Mouse (Mus musculus): ENCODE results near the gene Rhbdd3. TPM values are rescaled to one million over a fixed set of nuclear protein-coding genes. Genes with fewer than 3 reads are reported as not detected.
A peak's percentile ranks its signal among the peaks of the same experiment; 100 is the strongest.

Gene Rhbdd3
- polyA plus RNA-seq, 2 experiments: 11.0 to 11.1 TPM

DNA sequence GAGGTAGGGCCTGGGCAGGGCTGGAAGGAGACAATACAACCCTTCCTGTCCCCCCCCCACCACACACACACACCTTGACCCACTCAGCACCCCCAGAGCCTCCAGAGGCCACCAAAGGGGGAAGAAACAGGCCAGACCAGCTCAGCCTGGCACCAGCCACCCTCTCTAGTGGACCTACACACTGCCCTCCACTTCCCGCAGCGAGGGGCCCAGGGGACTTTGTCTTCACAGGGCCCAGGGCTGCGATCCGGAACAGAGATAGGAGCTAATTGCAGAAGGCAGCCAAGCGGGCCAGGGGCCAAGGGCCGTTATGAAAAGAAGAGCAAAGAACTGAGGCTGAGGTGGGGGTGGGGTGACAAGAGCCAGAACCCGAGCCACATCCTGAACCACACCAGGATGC is 50.5 kb downstream of the Rhbdd3 start:
- no peak for TF ChIP-seq EP300 (IDR thresholded peaks at IDR 0.05; ENCODE audit: low read depth)
- TF ChIP-seq CTCF (IDR thresholded peaks at IDR 0.05; ENCODE audit: low read depth): no peak
- no peaks in the 10 kb centered on the region for H3K9me3 ChIP-seq (ENCODE audit: control insufficient read depth, low read length)
- no peak overlapping the region for H3K4me3 ChIP-seq (ENCODE audit: insufficient read depth in 1 of 2, low read depth in 2 of 2, low read length in 2 of 2)
- no peak for DNase-seq (ENCODE audit: low read depth in 3 of 3, low spot score in 3 of 3)
- no peak overlapping the region for H3K27ac ChIP-seq
- H3K9ac ChIP-seq (replicated peaks): no peak overlapping the region
- no peak overlapping the region for H3K4me2 ChIP-seq (ENCODE audit: low read depth)
- no peaks in the 10 kb centered on the region for H3K36me3 ChIP-seq (replicated peaks; ENCODE audit: control insufficient read depth, insufficient read depth, low read depth)
- 4% methylated on average over 7 of the region's 7 CpGs for WGBS (ENCODE audit: insufficient replicate concordance)
- no peak for ATAC-seq (ENCODE audit: insufficient read depth)
- H3K4me1 ChIP-seq (replicated peaks; ENCODE audit: control insufficient read depth in 2 of 2, insufficient read depth in 2 of 2, low read length in 1 of 2): no peaks in the 10 kb centered on the region; a peak in 1 of 4 replicates
- peaks cover 15% of the 10 kb centered on the region for H3K27me3 ChIP-seq (ENCODE audit: control insufficient read depth, insufficient read depth, low read length)

DNA sequence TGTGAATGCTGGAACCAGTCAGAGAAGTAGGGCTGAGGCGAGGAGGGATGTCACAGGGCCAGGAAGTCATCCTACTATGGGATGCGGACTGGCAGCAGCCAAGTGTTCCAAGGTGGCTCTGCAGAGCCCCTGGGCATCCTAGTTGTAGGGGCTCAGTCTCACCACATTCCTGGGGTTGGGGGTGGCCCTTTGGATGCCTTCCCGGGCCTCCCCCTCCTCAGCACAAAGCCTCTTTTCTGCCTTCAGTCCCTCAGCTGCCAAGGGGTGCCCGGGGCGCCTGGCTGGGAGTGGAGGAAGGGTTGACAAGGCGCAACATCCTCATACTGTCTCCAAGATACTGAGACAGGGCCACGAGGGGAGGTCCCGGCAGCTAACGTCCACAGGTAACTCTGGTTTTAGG is 51.2 kb downstream of the Rhbdd3 start:
- Histone ChIP-seq H3K9me3 (ENCODE audit: control insufficient read depth, low read length) (no peaks in the 10 kb centered on the region), H3K4me3 (ENCODE audit: insufficient read depth in 1 of 2, low read depth in 2 of 2, low read length in 2 of 2) (no peak overlapping the region), H3K36me3 (replicated peaks; ENCODE audit: control insufficient read depth, insufficient read depth, low read depth) (no peaks in the 10 kb centered on the region), H3K4me2 (ENCODE audit: low read depth) (no peak overlapping the region), H3K9ac (replicated peaks) (no peak overlapping the region), H3K27ac (no peak overlapping the region), H3K4me1 (replicated peaks; ENCODE audit: control insufficient read depth in 2 of 2, insufficient read depth in 2 of 2, low read length in 1 of 2) (no peaks in the 10 kb centered on the region; a peak in 1 of 4 replicates), H3K27me3 (ENCODE audit: control insufficient read depth, insufficient read depth, low read length) (peaks cover 15% of the 10 kb centered on the region)
- WGBS (ENCODE audit: insufficient replicate concordance): 47% methylated on average over 9 of the region's 9 CpGs
- DNase-seq (ENCODE audit: low read depth in 3 of 3, low spot score in 3 of 3) (no peak), ATAC-seq (ENCODE audit: insufficient read depth) (no peak)
- TF ChIP-seq CTCF (IDR thresholded peaks at IDR 0.05; ENCODE audit: low read depth) (no peak), EP300 (IDR thresholded peaks at IDR 0.05; ENCODE audit: low read depth) (no peak)

DNA sequence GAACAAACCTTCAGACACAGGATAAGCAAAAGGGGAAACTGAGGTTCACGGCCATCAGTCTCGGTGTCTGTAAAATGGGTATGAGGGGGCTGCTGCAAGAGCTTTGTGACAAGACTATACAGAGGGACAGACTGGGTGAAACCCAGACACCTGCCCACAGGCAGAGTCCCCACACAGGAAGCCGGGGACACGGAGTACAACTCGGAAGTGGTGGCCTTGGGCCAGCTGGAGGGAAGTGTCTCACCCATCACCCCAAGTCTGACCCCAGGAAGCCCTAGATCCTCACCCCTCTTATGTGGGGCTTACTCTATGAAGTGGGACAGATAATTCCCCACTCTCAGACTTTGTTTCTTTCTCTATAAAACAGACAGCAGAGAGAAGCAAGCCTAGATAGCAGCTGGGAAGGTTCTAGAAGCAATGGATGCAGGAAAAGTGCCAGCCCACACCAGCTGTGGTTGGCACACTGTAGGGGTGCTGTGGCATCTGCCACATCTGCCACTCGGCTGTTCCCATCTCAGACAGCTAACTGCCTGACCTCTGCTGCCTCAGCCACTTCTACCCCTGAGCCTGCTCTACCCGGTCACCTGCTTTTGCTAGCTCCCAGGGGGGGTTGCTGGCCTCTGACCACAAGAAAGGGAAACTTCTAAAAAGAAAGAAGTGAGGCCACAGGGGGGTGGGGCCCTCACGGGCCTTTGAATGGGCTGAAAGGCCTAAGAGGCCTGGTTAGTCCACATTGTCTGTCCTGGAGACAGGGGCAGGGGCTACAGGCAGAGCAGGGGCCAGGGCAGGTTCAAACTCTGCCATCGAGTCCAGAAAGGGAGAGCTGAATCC is 51.9 kb downstream of the Rhbdd3 start:
- Histone ChIP-seq H3K9ac (replicated peaks) (no peak overlapping the region), H3K4me2 (ENCODE audit: low read depth) (no peak overlapping the region), H3K4me1 (replicated peaks; ENCODE audit: control insufficient read depth in 2 of 2, insufficient read depth in 2 of 2, low read length in 1 of 2) (no peaks in the 10 kb centered on the region; a peak in 1 of 4 replicates), H3K9me3 (ENCODE audit: control insufficient read depth, low read length) (no peaks in the 10 kb centered on the region), H3K4me3 (ENCODE audit: insufficient read depth in 1 of 2, low read depth in 2 of 2, low read length in 2 of 2) (no peak overlapping the region), H3K36me3 (replicated peaks; ENCODE audit: control insufficient read depth, insufficient read depth, low read depth) (no peaks in the 10 kb centered on the region), H3K27ac (no peak overlapping the region), H3K27me3 (ENCODE audit: control insufficient read depth, insufficient read depth, low read length) (peaks cover 15% of the 10 kb centered on the region)
- WGBS (ENCODE audit: insufficient replicate concordance): 36% methylated on average over 9 of the region's 9 CpGs
- ATAC-seq (ENCODE audit: insufficient read depth) (no peak), DNase-seq (ENCODE audit: low read depth in 3 of 3, low spot score in 3 of 3) (no peak)
- no peak for TF ChIP-seq CTCF (IDR thresholded peaks at IDR 0.05; ENCODE audit: low read depth)
- TF ChIP-seq EP300 (IDR thresholded peaks at IDR 0.05; ENCODE audit: low read depth): no peak

DNA sequence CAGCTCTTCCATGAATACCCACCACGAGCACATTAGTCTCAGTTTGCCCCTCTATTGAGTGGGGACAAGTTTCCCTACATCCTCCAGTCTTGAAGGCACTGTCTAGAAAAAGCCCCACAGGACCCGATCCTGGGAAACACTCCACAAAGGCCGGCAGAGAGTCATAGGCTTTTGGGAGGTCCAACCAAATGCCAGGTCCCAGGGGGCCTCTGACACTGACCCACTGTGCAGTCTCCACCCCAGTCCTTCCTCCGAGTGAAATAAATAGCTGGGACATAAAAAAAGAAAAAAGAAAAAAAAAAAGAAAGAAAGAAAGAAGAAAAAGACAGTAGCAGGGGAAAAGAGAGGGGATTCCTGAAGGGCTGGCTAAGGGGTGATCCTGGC is 52.5 kb downstream of the Rhbdd3 start:
- 19% methylated on average over 4 of the region's 4 CpGs for WGBS (ENCODE audit: insufficient replicate concordance)
- Histone ChIP-seq H3K4me3 (ENCODE audit: insufficient read depth in 1 of 2, low read depth in 2 of 2, low read length in 2 of 2) (no peak overlapping the region), H3K9ac (replicated peaks) (no peak overlapping the region), H3K27ac (no peak overlapping the region), H3K4me1 (replicated peaks; ENCODE audit: control insufficient read depth in 2 of 2, insufficient read depth in 2 of 2, low read length in 1 of 2) (no peaks in the 10 kb centered on the region; a peak in 1 of 4 replicates), H3K27me3 (ENCODE audit: control insufficient read depth, insufficient read depth, low read length) (peaks cover 15% of the 10 kb centered on the region), H3K4me2 (ENCODE audit: low read depth) (peak overlapping the region; percentile 56), H3K9me3 (ENCODE audit: control insufficient read depth, low read length) (no peaks in the 10 kb centered on the region), H3K36me3 (replicated peaks; ENCODE audit: control insufficient read depth, insufficient read depth, low read depth) (no peaks in the 10 kb centered on the region)
- no peak for TF ChIP-seq CTCF (IDR thresholded peaks at IDR 0.05; ENCODE audit: low read depth)
- TF ChIP-seq EP300 (IDR thresholded peaks at IDR 0.05; ENCODE audit: low read depth): no peak
- no peak for DNase-seq (ENCODE audit: low read depth in 3 of 3, low spot score in 3 of 3)
- ATAC-seq (ENCODE audit: insufficient read depth): no peak

DNA sequence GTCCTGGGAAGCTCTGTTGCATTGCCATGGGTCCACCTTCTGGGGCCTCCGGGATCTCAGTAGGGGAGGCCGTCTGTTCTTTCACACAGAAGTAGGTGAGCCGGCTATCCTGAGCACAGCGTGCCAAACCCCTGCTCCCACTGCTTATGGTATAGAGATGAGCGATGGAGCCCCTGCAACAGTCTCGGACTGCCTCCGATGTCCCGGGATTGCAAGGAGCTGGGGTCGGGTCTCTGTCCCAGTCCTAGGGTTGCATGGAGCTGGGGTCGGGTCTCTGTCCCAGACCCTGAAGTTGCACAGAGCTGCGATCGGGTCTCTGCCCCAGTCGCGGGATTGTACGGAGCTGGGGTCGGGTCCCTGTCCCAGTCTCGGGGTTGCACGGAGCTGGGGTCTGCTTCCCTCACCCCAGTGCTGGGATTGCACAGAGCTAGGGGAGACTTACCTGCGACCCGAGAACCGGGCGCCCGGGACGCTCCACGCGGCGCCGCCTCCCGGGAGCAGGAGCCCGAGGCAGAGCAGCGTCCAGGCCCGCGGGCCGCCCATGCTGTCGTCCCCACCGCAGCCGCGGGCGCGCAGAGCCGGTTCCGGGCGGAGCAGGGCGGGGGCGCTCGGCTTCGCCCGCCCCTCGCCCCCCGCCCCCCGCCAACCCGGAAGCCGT is 53.1 kb downstream of the Rhbdd3 start, which contains the start of gene Emid1:
TSS of gene Emid1 (minus strand) at position 578 of the 658 bp plus-strand sequence.
- under 1% methylated on average over 35 of the region's 53 CpGs for WGBS (ENCODE audit: insufficient replicate concordance)
- H3K9me3 ChIP-seq (ENCODE audit: control insufficient read depth, low read length): no peaks in the 10 kb centered on the region
- TF ChIP-seq CTCF (IDR thresholded peaks at IDR 0.05; ENCODE audit: low read depth): no peak
- TF ChIP-seq EP300 (IDR thresholded peaks at IDR 0.05; ENCODE audit: low read depth): no peak
- no peak within 1 kb of the TSS; the same call in 1 of the 2 replicates for H3K9ac ChIP-seq (replicated peaks)
- ATAC-seq (ENCODE audit: insufficient read depth) (no peak), DNase-seq (ENCODE audit: low read depth in 3 of 3, low spot score in 3 of 3) (no peak)
- no peak within 1 kb of the TSS for H3K27ac ChIP-seq
- peaks cover 15% of the 10 kb centered on the region for H3K27me3 ChIP-seq (ENCODE audit: control insufficient read depth, insufficient read depth, low read length)
- peak within 1 kb of the TSS; percentile 30 to 45 for H3K4me3 ChIP-seq (ENCODE audit: insufficient read depth in 1 of 2, low read depth in 2 of 2, low read length in 2 of 2)
- peak within 1 kb of the TSS; percentile 56 for H3K4me2 ChIP-seq (ENCODE audit: low read depth)
- no peaks in the 10 kb centered on the region; a peak in 1 of 4 replicates for H3K4me1 ChIP-seq (replicated peaks; ENCODE audit: control insufficient read depth in 2 of 2, insufficient read depth in 2 of 2, low read length in 1 of 2)
- H3K36me3 ChIP-seq (replicated peaks; ENCODE audit: control insufficient read depth, insufficient read depth, low read depth): no peaks in the 10 kb centered on the region
